Mouse (Mus musculus) cerebellum, adult 2 months (tissue): ENCODE results near the gene Cdk7.

Source experiments
- CTCF ChIP-seq: fragments of 200-500 bp; IDR thresholded peaks from 2 replicates; pipeline ENCODE4 v1.5.1; 2011; ENCODE audit warnings: low read depth, mild to moderate bottlenecking, control low read depth, low read length, moderate library complexity, borderline replicate concordance; ENCODE audit not compliant: insufficient read depth
- POLR2A ChIP-seq: fragments of 200-500 bp; IDR thresholded peaks from 2 replicates; pipeline ENCODE4 v1.6.1; 2011; ENCODE audit warnings: low read length, control low read depth, borderline replicate concordance; ENCODE audit not compliant: insufficient read depth

GRCm38 (mm10) chr13:100715467-100715866 is 15.3 kb downstream of the Cdk7 start:
- TF ChIP-seq CTCF (no peak), POLR2A (no peak)
